Mouse (Mus musculus): Measurements from ENCODE around the gene Ehd1.
"Not testable (repeated sequence)": the region's sequence is repeated elsewhere in the genome, so short reads cannot be mapped to it uniquely, and the experiment has no call there.

The Ehd1 gene

GRCm38 (mm10) chr19:6279481-6280144 is 3.1 kb downstream of the Ehd1 start:
- no peak for DNase-seq (ENCODE audit: low read depth, low spot score)

GRCm38 (mm10) chr19:6280554-6280953 is 4.0 kb downstream of the Ehd1 start:
- DNase-seq (ENCODE audit: low read depth, low spot score), result no peak

GRCm38 (mm10) chr19:6281122-6282020 is 4.8 kb downstream of the Ehd1 start:
- no peak for DNase-seq (ENCODE audit: low read depth, low spot score)

DNA sequence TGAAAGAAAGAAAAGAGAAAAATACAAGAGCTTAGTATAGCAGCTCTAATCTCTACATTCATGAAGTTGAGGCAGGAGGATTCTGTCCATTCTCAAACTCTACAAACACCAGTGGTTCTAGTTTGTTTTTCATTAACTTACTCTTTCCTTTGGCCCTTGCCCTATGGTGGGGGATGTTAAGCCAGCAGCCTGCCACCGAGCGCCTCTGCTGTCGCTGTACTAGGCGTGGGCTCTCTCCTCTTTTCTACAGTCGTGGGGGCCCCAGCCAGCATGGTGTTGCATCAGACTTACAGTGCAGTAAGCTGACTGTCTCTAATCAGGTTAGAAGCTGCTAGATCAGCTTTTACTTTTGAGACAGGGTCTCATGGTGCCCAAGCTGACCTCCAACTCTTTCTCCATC is 6.5 kb downstream of the Ehd1 start:
- DNase-seq (ENCODE audit: low read depth, low spot score), result no peak

- no peak for DNase-seq (ENCODE audit: low read depth, low spot score)
These were observed 8.0 kb downstream of the Ehd1 start for GRCm38 (mm10) chr19:6284502-6284901.

DNA sequence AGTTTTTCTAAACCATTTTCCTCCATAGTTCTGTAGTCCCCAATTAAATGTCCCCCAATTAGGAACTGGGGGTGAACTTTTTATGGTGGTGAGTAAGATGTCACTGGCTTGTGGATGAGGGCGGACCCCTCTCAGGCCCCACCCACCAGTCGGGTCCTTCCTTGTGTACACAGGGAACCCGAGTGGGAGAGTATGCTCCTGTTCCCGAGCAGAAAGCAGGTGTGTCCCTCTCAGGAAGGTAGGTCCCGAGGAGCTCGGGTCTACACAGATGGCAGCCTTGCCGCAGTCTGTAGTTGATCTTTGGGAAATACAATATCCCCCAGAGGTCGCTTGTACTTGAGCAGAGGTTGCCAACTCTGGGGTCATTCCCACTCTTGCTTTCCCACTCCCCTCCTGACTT is 8.7 kb downstream of the Ehd1 start:
- DNase-seq (ENCODE audit: low read depth, low spot score), result no peak

DNA sequence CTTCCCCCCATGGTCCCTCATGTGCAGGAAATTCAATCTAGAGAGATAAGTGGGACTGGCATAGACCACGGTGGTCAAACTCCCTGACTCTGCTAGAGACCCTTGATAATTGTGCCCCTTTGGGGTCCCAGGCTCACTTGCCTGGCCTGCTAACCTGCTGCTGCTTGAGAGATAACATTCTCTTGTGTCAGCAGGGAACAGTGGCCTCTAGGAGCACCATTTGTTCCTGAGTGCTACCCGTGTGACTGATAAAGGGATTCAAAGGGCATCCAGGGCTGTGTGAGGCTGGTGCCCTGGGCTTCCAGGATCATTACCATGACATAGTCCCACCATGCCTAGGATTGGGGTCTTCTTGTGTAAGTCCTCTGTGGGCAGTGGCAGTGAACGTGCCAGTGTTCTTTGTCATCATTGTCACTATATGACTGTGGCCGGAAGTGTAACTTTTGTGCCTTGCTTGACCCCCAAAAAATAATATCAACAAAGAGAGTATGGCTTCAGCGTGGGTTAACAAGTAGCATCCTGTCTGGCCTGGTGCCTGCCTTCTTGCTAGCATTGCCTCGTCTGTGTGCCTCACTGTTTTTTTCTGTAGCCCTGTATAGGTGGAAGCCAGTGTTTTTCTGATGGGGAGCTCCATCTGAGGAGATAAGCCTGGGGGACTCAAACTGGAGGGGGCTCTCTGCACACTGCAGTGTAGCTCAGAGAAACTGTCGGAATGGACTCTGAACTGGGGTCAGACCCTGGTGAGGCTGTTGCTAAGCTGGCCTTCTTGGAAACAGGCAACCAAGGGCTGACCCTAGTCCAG is 9.3 kb downstream of the Ehd1 start:
- DNase-seq (ENCODE audit: low read depth, low spot score), result no peak

- DNase-seq (ENCODE audit: low read depth, low spot score), result no peak
These were observed 10.2 kb downstream of the Ehd1 start for GRCm38 (mm10) chr19:6286434-6287401.

- DNase-seq (ENCODE audit: low read depth, low spot score), result no peak
These were observed 11.8 kb downstream of the Ehd1 start for GRCm38 (mm10) chr19:6288236-6288894.

GRCm38 (mm10) chr19:6289696-6290238 is 13.2 kb downstream of the Ehd1 start:
- DNase-seq (ENCODE audit: low read depth, low spot score), result no peak

DNA sequence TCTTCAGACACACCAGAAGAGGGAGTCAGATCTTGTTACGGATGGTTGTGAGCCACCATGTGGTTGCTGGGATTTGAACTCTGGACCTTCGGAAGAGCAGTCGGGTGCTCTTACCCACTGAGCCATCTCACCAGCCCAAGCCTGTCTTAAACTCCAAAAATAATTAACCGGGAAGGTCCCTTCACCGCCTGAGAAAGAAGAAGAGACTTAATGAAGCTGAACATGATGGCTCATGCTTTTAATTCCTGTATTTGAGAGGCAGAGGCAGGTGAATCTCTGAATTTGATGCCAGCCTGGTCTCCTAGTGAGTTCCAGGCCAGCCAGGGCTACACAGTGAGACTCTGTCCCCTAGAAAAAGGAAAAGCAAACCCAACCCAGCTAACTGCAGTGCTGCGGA is 14.2 kb downstream of the Ehd1 start:
- not testable (repeated sequence) for DNase-seq (ENCODE audit: low read depth, low spot score)

DNA sequence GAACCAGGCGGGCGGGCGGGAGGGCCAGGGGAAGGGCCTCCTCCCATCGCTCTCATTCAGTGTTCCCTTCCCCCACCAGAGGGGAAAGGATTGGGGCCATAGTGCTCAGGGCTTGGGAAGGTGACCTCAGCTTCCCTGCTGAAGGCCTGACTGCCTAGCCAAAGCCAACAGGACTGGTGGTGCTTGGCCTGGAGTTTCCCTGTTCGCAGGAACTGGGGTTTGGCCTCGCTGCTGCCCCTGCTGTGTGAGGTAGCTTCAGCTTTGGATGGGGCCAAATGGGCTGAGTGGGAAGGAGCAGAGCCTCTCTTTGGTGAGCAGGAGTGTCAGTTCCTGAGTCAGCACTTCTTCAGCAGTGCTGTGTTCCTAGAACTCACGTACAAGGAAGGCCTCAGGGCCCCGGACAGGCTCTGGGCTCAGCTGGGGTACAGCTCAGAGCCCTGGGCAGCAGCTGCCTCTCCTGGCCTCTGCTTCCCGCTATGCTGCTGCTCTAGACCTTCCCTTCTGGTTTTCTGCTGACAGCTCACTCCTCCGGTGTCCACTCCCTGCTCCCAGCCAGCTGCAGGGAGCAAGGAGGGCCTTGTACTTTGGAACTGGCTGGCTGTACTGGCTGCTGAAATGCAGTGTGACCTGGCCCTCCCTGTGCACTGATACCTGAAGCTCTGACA is 14.7 kb downstream of the Ehd1 start:
- no peak for DNase-seq (ENCODE audit: low read depth, low spot score)

- no peak for DNase-seq (ENCODE audit: low read depth, low spot score)
These were observed 15.7 kb downstream of the Ehd1 start for GRCm38 (mm10) chr19:6292262-6292661.

DNA sequence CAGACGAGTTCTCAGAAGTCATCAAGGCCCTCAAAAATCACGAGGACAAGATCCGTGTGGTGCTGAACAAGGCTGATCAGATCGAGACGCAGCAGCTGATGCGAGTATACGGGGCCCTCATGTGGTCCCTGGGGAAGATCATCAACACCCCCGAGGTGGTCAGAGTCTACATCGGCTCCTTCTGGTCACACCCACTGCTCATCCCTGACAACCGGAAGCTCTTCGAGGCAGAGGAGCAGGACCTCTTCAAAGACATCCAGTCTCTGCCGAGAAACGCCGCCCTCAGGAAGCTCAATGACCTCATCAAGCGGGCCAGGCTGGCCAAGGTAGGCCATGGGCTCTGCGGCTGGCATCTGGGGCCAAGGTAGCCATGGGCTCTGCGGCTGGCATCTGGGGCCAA is 17.8 kb downstream of the Ehd1 start:
- no peak for DNase-seq (ENCODE audit: low read depth, low spot score)

DNA sequence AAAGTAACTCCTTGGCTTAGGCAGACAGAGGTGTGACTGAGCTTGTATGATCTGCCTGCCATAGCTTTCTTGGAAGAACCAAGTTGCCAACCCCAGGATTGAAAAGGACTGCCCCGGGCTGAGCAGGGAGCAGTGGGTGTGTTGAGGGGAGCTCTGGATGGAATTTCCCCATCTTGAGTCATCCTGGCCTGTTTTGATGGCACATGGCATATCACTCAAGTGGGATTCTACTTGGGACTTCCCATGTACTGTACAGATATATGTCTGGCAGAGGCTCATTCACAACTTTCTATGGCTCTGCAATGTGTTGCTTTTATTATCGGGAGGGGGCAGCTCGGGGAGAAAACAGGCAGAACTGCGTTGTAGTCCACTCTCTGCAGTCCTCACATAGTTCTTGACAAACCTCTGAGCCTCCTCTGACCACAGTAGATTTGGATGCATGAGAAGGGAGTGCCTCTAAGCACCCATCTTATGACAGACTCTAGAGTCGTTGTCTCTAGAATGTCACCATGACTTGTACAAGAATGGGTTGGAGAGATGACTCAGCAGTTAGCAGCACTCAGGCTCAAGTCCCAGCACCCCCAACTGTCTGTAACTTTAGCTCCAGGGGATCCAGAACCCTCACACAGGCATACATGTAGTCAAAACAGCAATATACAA is 20.2 kb downstream of the Ehd1 start:
- DNase-seq (ENCODE audit: low read depth, low spot score), result no peak

GRCm38 (mm10) chr19:6297641-6298040 is 21.1 kb downstream of the Ehd1 start:
- peak; percentile 70 for DNase-seq (ENCODE audit: low read depth, low spot score)

DNA sequence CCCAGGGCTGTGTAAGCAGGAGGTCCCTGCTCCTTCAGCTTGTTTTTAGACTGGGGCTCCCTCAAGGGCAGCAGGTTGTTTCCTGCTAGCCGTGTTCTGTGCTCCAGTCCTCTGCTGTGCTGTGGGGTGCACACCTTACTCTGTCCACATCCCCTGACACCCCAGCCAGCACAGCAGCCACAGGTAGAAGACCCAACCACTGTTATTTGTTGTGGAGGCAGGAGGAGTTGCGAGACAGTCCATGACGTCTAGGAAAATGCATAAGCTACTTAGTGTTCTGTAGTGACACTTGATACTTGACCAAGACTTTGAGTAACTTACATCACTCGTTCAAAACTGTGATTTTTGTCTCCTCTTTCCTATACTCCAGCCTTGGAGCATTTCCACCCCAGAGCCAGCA is 22.5 kb downstream of the Ehd1 start:
- peak; percentile 44 for DNase-seq (ENCODE audit: low read depth, low spot score)

DNA sequence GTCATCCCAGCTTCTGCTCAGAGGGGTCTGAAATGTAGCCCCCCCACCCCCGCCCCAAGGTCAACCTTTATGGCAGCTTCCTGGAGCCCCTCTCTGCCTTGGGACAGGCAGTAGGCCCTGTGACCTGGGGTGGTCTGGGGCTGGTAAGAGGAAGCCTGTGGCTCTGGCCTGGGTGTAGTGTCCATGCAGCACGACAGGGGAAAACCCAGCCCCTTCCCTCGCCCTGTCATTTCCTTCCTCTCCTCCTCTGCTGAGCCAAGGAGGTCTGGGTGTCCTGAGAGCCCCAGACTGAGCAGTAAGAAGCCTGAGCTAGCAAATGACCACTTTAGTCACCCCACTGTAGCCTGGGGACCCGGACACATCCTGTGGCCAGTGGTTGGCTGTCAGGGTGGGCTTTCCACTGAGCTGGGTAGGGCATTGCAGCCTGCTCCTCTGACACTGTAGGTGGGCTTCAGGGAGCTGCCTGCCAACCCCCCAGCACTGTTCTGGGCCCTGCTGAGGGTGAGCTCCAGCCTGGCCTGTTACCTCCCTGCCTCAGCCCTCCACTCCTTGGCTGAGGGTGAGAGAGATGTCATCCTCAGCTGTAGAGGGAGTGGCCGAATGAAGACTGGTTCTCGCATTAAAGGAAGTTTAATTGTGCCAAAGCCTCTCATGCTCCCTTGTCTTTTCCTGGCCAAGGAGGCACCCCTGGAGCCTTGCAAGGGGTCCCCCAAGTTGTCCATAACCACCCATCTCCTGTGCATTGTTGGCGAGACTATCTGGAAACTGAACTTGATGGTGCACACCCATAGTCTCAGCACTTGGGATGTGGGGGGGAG is 23.1 kb downstream of the Ehd1 start:
- DNase-seq (ENCODE audit: low read depth, low spot score), result peak; percentile 35

Measured in CD4-positive helper T cell, adult 2 months (primary cell).